Comparison of ENCODE assay signal across 29 mouse cellular contexts in the genomic region with DNA sequence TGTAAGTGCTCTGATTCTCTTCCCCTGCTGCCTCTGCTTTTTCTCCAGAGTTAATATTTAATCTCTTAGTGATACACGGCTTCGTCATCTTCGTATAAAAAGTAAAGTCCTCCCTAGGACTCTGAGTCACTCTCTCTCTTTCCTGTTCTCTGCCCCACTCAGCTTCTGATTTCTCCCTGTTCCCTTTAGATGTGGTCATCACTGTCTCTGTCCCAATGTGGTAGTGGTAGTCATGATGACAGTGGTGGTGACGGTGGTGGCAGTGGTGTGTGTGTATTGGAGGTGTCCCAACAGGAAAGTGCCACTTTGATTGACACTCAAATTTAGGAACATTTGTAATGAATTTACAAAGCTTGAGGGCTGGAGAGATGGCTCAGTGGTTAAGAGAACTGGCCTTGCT. TPM values are rescaled to one million over a fixed set of nuclear protein-coding genes. Genes with fewer than 3 reads are reported as not detected.
DNase-seq lines count a peak whose midpoint lies in the region; ATAC-seq and TF ChIP-seq lines count a peak whose summit lies in the region.
"Had no signal": no experiment of that assay in that cellular context is flagged by ENCODE, and none has a peak within 500 bp of the region (broad histone marks: within the 10 kb centered on the region; RNA-seq: fewer than 3 reads in every experiment).

No protein-coding gene starts in this region.

- TF ChIP-seq EP300 in lung, postnatal 0 days (IDR thresholded peaks at IDR 0.05): no peak

- no peak overlapping the region for H3K9ac ChIP-seq in lung, postnatal 0 days (replicated peaks; ENCODE audit: low read depth)
- H3K9ac ChIP-seq: embryonic facial prominence, embryonic 12.5 days; heart, embryonic 15.5 days; kidney, embryonic 15.5 days; liver, embryonic 15.5 days had no signal

- no peaks in the 10 kb centered on the region for H3K27me3 ChIP-seq in lung, postnatal 0 days (replicated peaks; ENCODE audit: insufficient read depth, low read length)
- H3K27me3 ChIP-seq: embryonic facial prominence, embryonic 12.5 days; kidney, embryonic 15.5 days; liver, embryonic 15.5 days had no signal

- ATAC-seq in lung, postnatal 0 days: peak; percentile 25; the same call in 1 of the 2 replicates
- ATAC-seq in neutrophil, adult 5-6 weeks (ENCODE audit: extremely low read depth, insufficient number of reproducible peaks, low FRiP score, poor library complexity, severe bottlenecking): 0 out of 2 replicates have a peak, but pooled peaks have one; percentile 17
- ATAC-seq: CD4-positive, CD25-positive, alpha-beta regulatory T cell, adult 4 months; forebrain, embryonic 16.5 days; hindbrain, embryonic 16.5 days; midbrain, embryonic 16.5 days had no signal

- no peak for TF ChIP-seq CTCF in lung, postnatal 0 days (IDR thresholded peaks at IDR 0.05)

- H3K36me3 ChIP-seq in lung, postnatal 0 days (ENCODE audit: insufficient read depth, low read length): no peaks in the 10 kb centered on the region
- H3K36me3 ChIP-seq: embryonic facial prominence, embryonic 12.5 days; heart, embryonic 10.5 days; heart, embryonic 15.5 days; kidney, embryonic 15.5 days; liver, embryonic 15.5 days; midbrain, embryonic 10.5 days had no signal

- no peak overlapping the region for H3K4me2 ChIP-seq in lung, postnatal 0 days (replicated peaks; ENCODE audit: low read depth, low read length)
- H3K4me2 ChIP-seq: embryonic facial prominence, embryonic 12.5 days; heart, embryonic 15.5 days; kidney, embryonic 15.5 days; liver, embryonic 15.5 days had no signal

- no peak overlapping the region for H3K27ac ChIP-seq in lung, postnatal 0 days (ENCODE audit: low read length)
- H3K27ac ChIP-seq: heart, embryonic 15.5 days; kidney, embryonic 15.5 days; layer of hippocampus, adult 2 months; liver, embryonic 15.5 days had no signal

- no peaks in the 10 kb centered on the region for H3K4me1 ChIP-seq in lung, postnatal 0 days (ENCODE audit: insufficient read depth, low read depth, low read length)
- H3K4me1 ChIP-seq: heart, embryonic 15.5 days; liver, embryonic 15.5 days had no signal

- no peak overlapping the region for H3K4me3 ChIP-seq in lung, postnatal 0 days (ENCODE audit: low read depth, low read length)
- H3K4me3 ChIP-seq: embryonic facial prominence, embryonic 12.5 days; heart, embryonic 10.5 days; heart, embryonic 15.5 days; kidney, embryonic 15.5 days; layer of hippocampus, adult 2 months; liver, embryonic 15.5 days; midbrain, embryonic 10.5 days had no signal

- 61% methylated on average over 4 of the region's 4 CpGs for WGBS in lung, postnatal 0 days

- H3K9me3 ChIP-seq in lung, postnatal 0 days (ENCODE audit: low read length): no peaks in the 10 kb centered on the region
- H3K9me3 ChIP-seq: embryonic facial prominence, embryonic 12.5 days; heart, embryonic 10.5 days; heart, embryonic 15.5 days; kidney, embryonic 15.5 days; liver, embryonic 15.5 days; midbrain, embryonic 10.5 days had no signal

- DNase-seq in adrenal gland, adult (ENCODE audit: inconsistent age in 2 of 2, low spot score in 1 of 2): peak; percentile 41 to 54
- DNase-seq in adrenal gland, postnatal 4 days (ENCODE audit: low spot score in 2 of 2): no peak
- DNase-seq in lung, postnatal 0 days (ENCODE audit: low spot score): no peak
- DNase-seq in lung, adult 18-20 months: no peak
- DNase-seq in frontal cortex, postnatal 10 days (ENCODE audit: low spot score in 2 of 2): no peak
- DNase-seq in right cerebral cortex, postnatal 25 days: no peak
- DNase-seq: cerebellum, adult 11 months; cerebellum, adult 9-10 months; cerebellum, postnatal 36 days; embryo, embryonic 11 days; gastrocnemius, postnatal 14 days; heart, adult 11 months; kidney, adult 18-20 months; kidney, postnatal 36 days; left cerebral cortex, postnatal 4 days; lung, postnatal 4 days; right cerebral cortex, adult 18-20 months had no signal

RNA-seq across cellular contexts. Expression of a gene that starts 58.6 kb away (rescaled TPM):
- total RNA-seq in adrenal gland, postnatal 4 days (2021): 100 to 1,000 TPM; 380 to 391 TPM
- 101 and 151 TPM in 2 replicates for polyA plus RNA-seq in lung, postnatal 0 days (2015; fragmentation: Nextera tagmentation; extraction: Ambion mirVana)
- not detected in 2 replicates for total RNA-seq in neutrophil, adult 5-6 weeks (2017)

Comparison
In these comparisons a context has a peak if more than half of its experiments do, and no peak if none do; other contexts are left out.
1. DNase-seq: peak in adrenal gland, adult (2 of 2); none in adrenal gland, postnatal 4 days (0 of 2), lung, postnatal 0 days (single experiment), lung, adult 18-20 months (0 of 2), frontal cortex, postnatal 10 days (0 of 2) and right cerebral cortex, postnatal 25 days (single experiment).
2. RNA of a gene that starts 58.6 kb away (total RNA-seq): 380 to 391 TPM in adrenal gland, postnatal 4 days; not detected in neutrophil, adult 5-6 weeks; every median in the first group is over 100 times any median in the second.